Mouse (Mus musculus): ENCODE measurements at regions not wholly inside any gene's neighbourhood (a gene's known extent, or its start where the extent isn't known, plus 50 kb on each side); places are given as distances from the start of the nearest gene placed in this dataset.

GRCm38 (mm10) chr12:47466740-47467139 lies 648.0 kb upstream of the Nova1 start:
- Histone ChIP-seq H3K9ac (ENCODE audit: low read depth, low read length) (no peak overlapping the region), H3K4me3 (ENCODE audit: low read length) (no peak overlapping the region), H3K27ac (ENCODE audit: low read depth, low read length) (no peak overlapping the region), H3K36me3 (ENCODE audit: control insufficient read depth, insufficient read depth, low read length) (no peaks in the 10 kb centered on the region), H3K27me3 (ENCODE audit: control insufficient read depth, insufficient read depth, low read length) (no peaks in the 10 kb centered on the region), H3K4me2 (replicated peaks; ENCODE audit: low read depth, low read length) (no peak overlapping the region), H3K4me1 (ENCODE audit: control insufficient read depth, insufficient read depth, low read length) (no peaks in the 10 kb centered on the region), H3K9me3 (ENCODE audit: control insufficient read depth, low read length) (no peaks in the 10 kb centered on the region)
- WGBS = 89% methylated on average over 1 of the region's 1 CpGs
- ATAC-seq (ENCODE audit: low FRiP score, low TSS enrichment) = no peak

DNA sequence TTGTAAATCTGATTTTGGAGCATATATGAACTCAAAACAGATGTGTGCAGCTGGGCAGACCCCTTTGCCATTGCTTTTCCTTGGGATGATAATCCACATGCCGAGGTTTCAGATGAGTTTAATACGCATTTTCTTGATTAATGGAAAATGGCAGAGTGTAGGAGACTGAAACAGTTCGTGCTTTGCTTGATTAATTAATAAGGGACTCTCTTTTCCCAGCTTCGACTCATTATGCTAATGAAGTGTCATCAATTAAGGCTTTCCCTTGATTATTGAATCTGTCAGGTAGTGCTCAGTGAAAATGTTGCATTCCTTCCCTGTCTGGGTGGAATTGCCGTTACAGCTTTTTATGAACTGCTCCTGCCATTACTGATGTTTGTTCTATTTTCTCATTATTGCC lies 647.2 kb upstream of the Nova1 start:
- Histone ChIP-seq H3K4me1 (ENCODE audit: control insufficient read depth, insufficient read depth, low read length) (no peaks in the 10 kb centered on the region), H3K9ac (ENCODE audit: low read depth, low read length) (no peak overlapping the region), H3K4me2 (replicated peaks; ENCODE audit: low read depth, low read length) (no peak overlapping the region), H3K27me3 (ENCODE audit: control insufficient read depth, insufficient read depth, low read length) (no peaks in the 10 kb centered on the region), H3K27ac (ENCODE audit: low read depth, low read length) (no peak overlapping the region), H3K4me3 (ENCODE audit: low read length) (no peak overlapping the region), H3K36me3 (ENCODE audit: control insufficient read depth, insufficient read depth, low read length) (no peaks in the 10 kb centered on the region), H3K9me3 (ENCODE audit: control insufficient read depth, low read length) (no peaks in the 10 kb centered on the region)
- no peak for ATAC-seq (ENCODE audit: low FRiP score, low TSS enrichment)
- 77% methylated on average over 5 of the region's 5 CpGs for WGBS

DNA sequence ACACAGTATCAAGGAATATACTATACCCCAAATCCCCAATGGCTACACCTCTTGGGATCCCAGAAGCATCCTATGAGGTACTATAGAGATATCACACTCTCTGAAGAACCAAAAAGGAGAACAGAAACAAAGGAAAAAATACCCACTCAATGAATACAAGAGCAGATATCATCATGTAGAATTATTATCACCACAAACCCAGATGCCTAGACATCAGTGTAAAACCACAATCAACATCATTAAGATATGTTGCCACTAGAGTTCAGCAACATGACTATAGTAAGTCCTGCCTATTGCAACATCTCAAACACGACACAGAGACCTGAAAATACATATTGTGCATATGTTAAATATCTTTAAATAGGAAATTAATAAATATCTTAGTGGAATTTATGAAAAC lies 612.9 kb upstream of the Nova1 start:
- Histone ChIP-seq H3K4me2 (replicated peaks; ENCODE audit: low read depth, low read length) (no peak overlapping the region), H3K36me3 (ENCODE audit: control insufficient read depth, insufficient read depth, low read length) (no peaks in the 10 kb centered on the region), H3K27ac (ENCODE audit: low read depth, low read length) (no peak overlapping the region), H3K9me3 (ENCODE audit: control insufficient read depth, low read length) (no peaks in the 10 kb centered on the region), H3K9ac (ENCODE audit: low read depth, low read length) (no peak overlapping the region), H3K4me3 (ENCODE audit: low read length) (no peak overlapping the region), H3K4me1 (ENCODE audit: control insufficient read depth, insufficient read depth, low read length) (no peaks in the 10 kb centered on the region), H3K27me3 (ENCODE audit: control insufficient read depth, insufficient read depth, low read length) (no peaks in the 10 kb centered on the region)
- no peak for ATAC-seq (ENCODE audit: low FRiP score, low TSS enrichment)
- WGBS = 68% methylated on average over 1 of the region's 1 CpGs

DNA sequence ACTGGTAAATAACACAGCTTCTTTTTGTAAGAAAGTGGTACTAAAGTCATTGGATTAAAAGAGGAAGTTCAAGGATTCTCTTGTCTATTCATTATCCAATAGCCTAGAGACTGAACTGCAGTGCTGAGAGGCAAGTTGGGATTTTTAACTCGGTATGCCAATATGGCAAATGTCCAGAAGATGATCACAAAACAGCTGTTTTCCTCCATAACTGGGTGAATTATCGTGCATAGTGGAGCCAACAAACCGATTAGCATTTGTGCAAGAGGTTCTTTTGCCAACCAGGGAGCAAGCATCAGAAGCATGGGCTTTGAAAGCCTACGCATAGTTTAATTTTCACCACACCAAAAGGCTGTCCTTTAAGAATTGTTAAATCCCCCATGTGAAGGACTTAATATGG lies 593.5 kb upstream of the Nova1 start:
- ATAC-seq (ENCODE audit: low FRiP score, low TSS enrichment) = no peak
- 88% methylated on average over 4 of the region's 4 CpGs for WGBS
- Histone ChIP-seq H3K9me3 (ENCODE audit: control insufficient read depth, low read length) (no peaks in the 10 kb centered on the region), H3K27ac (ENCODE audit: low read depth, low read length) (no peak overlapping the region), H3K36me3 (ENCODE audit: control insufficient read depth, insufficient read depth, low read length) (no peaks in the 10 kb centered on the region), H3K4me3 (ENCODE audit: low read length) (no peak overlapping the region), H3K4me2 (replicated peaks; ENCODE audit: low read depth, low read length) (no peak overlapping the region), H3K9ac (ENCODE audit: low read depth, low read length) (no peak overlapping the region), H3K27me3 (ENCODE audit: control insufficient read depth, insufficient read depth, low read length) (no peaks in the 10 kb centered on the region), H3K4me1 (ENCODE audit: control insufficient read depth, insufficient read depth, low read length) (no peaks in the 10 kb centered on the region)

DNA sequence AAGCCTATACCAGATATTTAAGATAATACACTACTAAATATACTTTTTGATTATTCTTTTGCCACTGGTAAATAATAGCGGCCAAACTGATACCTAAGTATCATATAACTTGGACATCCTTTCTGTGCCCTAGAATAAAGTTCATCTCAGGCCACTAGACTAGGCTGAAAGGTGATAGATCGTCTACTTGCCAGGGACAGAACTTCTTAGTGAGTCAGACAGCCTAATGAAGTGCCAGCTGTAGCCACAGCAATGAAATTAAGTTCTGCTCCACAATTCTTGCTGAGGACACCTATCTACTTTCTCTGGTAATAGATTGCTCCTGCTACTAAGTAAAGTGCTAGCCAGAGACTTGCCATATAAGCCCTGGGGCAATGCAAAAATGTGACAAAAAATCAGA lies 587.8 kb upstream of the Nova1 start:
- H3K4me1 ChIP-seq (ENCODE audit: control insufficient read depth, insufficient read depth, low read length) = no peaks in the 10 kb centered on the region
- H3K9me3 ChIP-seq (ENCODE audit: control insufficient read depth, low read length) = no peaks in the 10 kb centered on the region
- no peaks in the 10 kb centered on the region for H3K36me3 ChIP-seq (ENCODE audit: control insufficient read depth, insufficient read depth, low read length)
- H3K4me2 ChIP-seq (replicated peaks; ENCODE audit: low read depth, low read length) = no peak overlapping the region
- no peak overlapping the region for H3K9ac ChIP-seq (ENCODE audit: low read depth, low read length)
- no peak overlapping the region for H3K4me3 ChIP-seq (ENCODE audit: low read length)
- WGBS = 69% methylated on average over 2 of the region's 2 CpGs
- no peak for ATAC-seq (ENCODE audit: low FRiP score, low TSS enrichment)
- no peak overlapping the region for H3K27ac ChIP-seq (ENCODE audit: low read depth, low read length)
- H3K27me3 ChIP-seq (ENCODE audit: control insufficient read depth, insufficient read depth, low read length) = no peaks in the 10 kb centered on the region

DNA sequence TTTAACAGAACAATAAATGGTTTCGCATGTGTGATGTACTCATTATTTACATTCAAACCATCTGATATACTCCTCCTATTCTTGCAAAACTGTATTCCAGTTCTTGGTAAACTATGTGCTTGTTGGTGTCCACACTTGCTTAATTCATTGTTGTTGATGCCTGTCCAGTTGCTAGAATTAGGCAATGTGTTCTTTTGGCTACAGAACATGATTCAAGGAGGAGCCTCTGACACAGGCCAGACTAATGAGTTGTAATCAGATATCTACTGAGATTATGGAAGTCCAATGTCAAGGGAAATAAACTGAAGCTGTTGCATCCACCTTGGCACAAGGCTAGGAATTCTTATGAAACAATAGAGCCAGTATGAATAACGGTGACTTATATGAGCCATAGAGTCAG lies 587.4 kb upstream of the Nova1 start:
- WGBS = 96% methylated on average over 2 of the region's 2 CpGs
- H3K9ac ChIP-seq (ENCODE audit: low read depth, low read length) = no peak overlapping the region
- no peaks in the 10 kb centered on the region for H3K4me1 ChIP-seq (ENCODE audit: control insufficient read depth, insufficient read depth, low read length)
- H3K4me2 ChIP-seq (replicated peaks; ENCODE audit: low read depth, low read length) = no peak overlapping the region
- H3K4me3 ChIP-seq (ENCODE audit: low read length) = no peak overlapping the region
- no peaks in the 10 kb centered on the region for H3K36me3 ChIP-seq (ENCODE audit: control insufficient read depth, insufficient read depth, low read length)
- H3K9me3 ChIP-seq (ENCODE audit: control insufficient read depth, low read length) = no peaks in the 10 kb centered on the region
- H3K27me3 ChIP-seq (ENCODE audit: control insufficient read depth, insufficient read depth, low read length) = no peaks in the 10 kb centered on the region
- H3K27ac ChIP-seq (ENCODE audit: low read depth, low read length) = no peak overlapping the region
- no peak for ATAC-seq (ENCODE audit: low FRiP score, low TSS enrichment)

- 95% methylated on average over 1 of the region's 1 CpGs for WGBS
- Histone ChIP-seq H3K27ac (ENCODE audit: low read depth, low read length) (no peak overlapping the region), H3K4me1 (ENCODE audit: control insufficient read depth, insufficient read depth, low read length) (no peaks in the 10 kb centered on the region), H3K4me2 (replicated peaks; ENCODE audit: low read depth, low read length) (no peak overlapping the region), H3K9me3 (ENCODE audit: control insufficient read depth, low read length) (no peaks in the 10 kb centered on the region), H3K4me3 (ENCODE audit: low read length) (no peak overlapping the region), H3K36me3 (ENCODE audit: control insufficient read depth, insufficient read depth, low read length) (no peaks in the 10 kb centered on the region), H3K27me3 (ENCODE audit: control insufficient read depth, insufficient read depth, low read length) (no peaks in the 10 kb centered on the region), H3K9ac (ENCODE audit: low read depth, low read length) (no peak overlapping the region)
- ATAC-seq (ENCODE audit: low FRiP score, low TSS enrichment) = no peak
Measured at GRCm38 (mm10) chr12:47383225-47383624, 564.5 kb upstream of the Nova1 start.

GRCm38 (mm10) chr12:47353269-47353668 lies 534.5 kb upstream of the Nova1 start:
- WGBS = 48% methylated on average over 2 of the region's 2 CpGs
- H3K27ac ChIP-seq (ENCODE audit: low read depth, low read length) = no peak overlapping the region
- no peak for ATAC-seq (ENCODE audit: low FRiP score, low TSS enrichment)
- H3K4me2 ChIP-seq (replicated peaks; ENCODE audit: low read depth, low read length) = no peak overlapping the region
- H3K27me3 ChIP-seq (ENCODE audit: control insufficient read depth, insufficient read depth, low read length) = no peaks in the 10 kb centered on the region
- H3K4me3 ChIP-seq (ENCODE audit: low read length) = no peak overlapping the region
- H3K9ac ChIP-seq (ENCODE audit: low read depth, low read length) = no peak overlapping the region
- H3K36me3 ChIP-seq (ENCODE audit: control insufficient read depth, insufficient read depth, low read length) = no peaks in the 10 kb centered on the region
- no peaks in the 10 kb centered on the region for H3K4me1 ChIP-seq (ENCODE audit: control insufficient read depth, insufficient read depth, low read length)
- no peaks in the 10 kb centered on the region for H3K9me3 ChIP-seq (ENCODE audit: control insufficient read depth, low read length)

DNA sequence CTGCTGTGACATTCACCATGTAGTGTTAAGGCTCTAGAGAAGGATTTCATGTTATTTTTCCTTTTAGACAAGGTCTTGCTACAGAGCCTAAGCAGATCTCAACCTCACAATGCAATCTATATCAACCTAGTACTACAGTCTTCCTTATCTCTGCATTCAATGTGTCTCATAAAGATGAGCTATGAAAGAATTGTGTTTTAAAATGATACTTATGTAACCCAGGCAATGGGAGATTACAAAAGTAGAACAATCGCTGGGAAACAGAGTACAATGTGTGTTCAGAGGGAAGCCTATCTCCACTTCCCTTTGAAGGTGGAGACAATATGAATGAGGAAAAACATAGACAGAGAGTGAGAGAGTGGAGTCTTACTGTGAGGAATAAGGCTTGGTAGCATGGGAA lies 532.5 kb upstream of the Nova1 start:
- H3K4me3 ChIP-seq (ENCODE audit: low read length) = no peak overlapping the region
- WGBS = 90% methylated on average over 1 of the region's 1 CpGs
- no peak overlapping the region for H3K27ac ChIP-seq (ENCODE audit: low read depth, low read length)

DNA sequence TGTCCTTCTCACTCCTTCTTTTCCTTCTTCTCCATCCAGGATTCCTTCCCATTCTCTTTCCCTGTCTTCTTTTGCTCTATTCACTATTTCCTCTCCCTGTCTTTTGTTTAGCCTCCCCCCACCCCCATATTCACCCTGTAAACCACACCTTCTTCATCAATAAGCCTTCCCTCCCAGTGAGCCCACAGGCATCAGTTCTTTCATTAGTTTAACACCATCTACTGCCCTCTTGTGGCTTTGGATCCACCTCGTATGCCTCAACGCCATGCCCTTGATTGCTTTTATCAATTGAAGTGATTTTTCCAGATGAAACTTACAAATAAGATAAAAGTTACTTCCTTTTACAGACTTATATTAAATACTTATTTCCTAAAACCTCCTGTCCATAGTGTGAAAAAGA lies 494.7 kb upstream of the Nova1 start:
- 19% methylated on average over 2 of the region's 2 CpGs for WGBS
- Histone ChIP-seq H3K27ac (ENCODE audit: low read depth, low read length) (no peak overlapping the region), H3K4me1 (ENCODE audit: control insufficient read depth, insufficient read depth, low read length) (no peaks in the 10 kb centered on the region), H3K9ac (ENCODE audit: low read depth, low read length) (no peak overlapping the region), H3K9me3 (ENCODE audit: control insufficient read depth, low read length) (no peaks in the 10 kb centered on the region), H3K4me2 (replicated peaks; ENCODE audit: low read depth, low read length) (no peak overlapping the region), H3K4me3 (ENCODE audit: low read length) (no peak overlapping the region), H3K36me3 (ENCODE audit: control insufficient read depth, insufficient read depth, low read length) (no peaks in the 10 kb centered on the region), H3K27me3 (ENCODE audit: control insufficient read depth, insufficient read depth, low read length) (no peaks in the 10 kb centered on the region)
- no peak for ATAC-seq (ENCODE audit: low FRiP score, low TSS enrichment)

More for the DNA sequence above, 532.5 kb upstream of the Nova1 start:
- Histone ChIP-seq H3K36me3 (ENCODE audit: control insufficient read depth, insufficient read depth, low read length) (no peaks in the 10 kb centered on the region), H3K4me1 (ENCODE audit: control insufficient read depth, insufficient read depth, low read length) (no peaks in the 10 kb centered on the region), H3K9me3 (ENCODE audit: control insufficient read depth, low read length) (no peaks in the 10 kb centered on the region), H3K4me2 (replicated peaks; ENCODE audit: low read depth, low read length) (no peak overlapping the region), H3K9ac (ENCODE audit: low read depth, low read length) (no peak overlapping the region), H3K27me3 (ENCODE audit: control insufficient read depth, insufficient read depth, low read length) (no peaks in the 10 kb centered on the region)
- no peak for ATAC-seq (ENCODE audit: low FRiP score, low TSS enrichment)
